Mouse (Mus musculus): Measurements from ENCODE around the gene Peg3.

DNA sequence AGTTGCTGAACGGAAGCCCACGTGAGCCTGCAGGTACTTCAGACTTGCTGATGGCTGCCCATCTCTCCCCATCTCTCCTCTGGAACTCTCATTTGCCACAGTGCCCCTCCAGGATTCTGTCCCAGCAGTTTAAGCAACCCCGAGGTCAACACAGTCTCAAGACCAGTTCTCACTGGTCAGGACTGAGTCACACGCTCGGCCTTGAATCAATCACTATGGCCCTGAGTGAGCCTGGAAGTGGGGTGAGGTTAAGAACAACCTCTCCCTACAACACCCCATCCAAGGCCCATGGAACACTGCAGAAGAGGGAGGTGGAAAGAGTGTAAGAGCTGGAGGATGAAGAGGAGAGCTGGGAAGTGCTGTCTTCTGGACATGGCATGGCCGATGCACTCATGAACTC is 44.7 kb downstream of the Peg3 start:
- no peak for TF ChIP-seq CTCF (IDR thresholded peaks at IDR 0.05; ENCODE audit: low read depth)
- no peak for TF ChIP-seq EP300 (optimal IDR thresholded peaks at IDR 0.05)
